Comparison of ENCODE assay signal across 9 mouse cellular contexts in genomic region chr10:81341333-81341949, GRCm38 (mm10). TPM values are rescaled to one million over a fixed set of nuclear protein-coding genes. Genes with fewer than 3 reads are reported as not detected.
A peak's percentile ranks its signal among the peaks of the same experiment; 100 is the strongest.
DNase-seq lines count a peak whose midpoint lies in the region; ATAC-seq and TF ChIP-seq lines count a peak whose summit lies in the region.
"Had no signal": no experiment of that assay in that cellular context is flagged by ENCODE, and none has a peak within 500 bp of the region (broad histone marks: within the 10 kb centered on the region; RNA-seq: fewer than 3 reads in every experiment).

No protein-coding gene starts in this region.

- 0 out of 2 replicates have a peak, but pooled peaks cover 2% of the 10 kb centered on the region for H3K4me1 ChIP-seq in intestine, postnatal 0 days (replicated peaks; ENCODE audit: control insufficient read depth, insufficient read depth, low read length)
- H3K4me1 ChIP-seq in intestine, embryonic 16.5 days (ENCODE audit: control insufficient read depth, insufficient read depth, low read length): peaks cover 21% of the 10 kb centered on the region
- no peaks in the 10 kb centered on the region; the same call in 1 of the 2 replicates for H3K4me1 ChIP-seq in neural tube, embryonic 11.5 days (ENCODE audit: control insufficient read depth, insufficient read depth, low read length)

- no peaks in the 10 kb centered on the region for H3K9me3 ChIP-seq in intestine, postnatal 0 days (ENCODE audit: control insufficient read depth)
- H3K9me3 ChIP-seq in intestine, embryonic 16.5 days (ENCODE audit: control insufficient read depth, low read length): no peaks in the 10 kb centered on the region
- no peaks in the 10 kb centered on the region for H3K9me3 ChIP-seq in neural tube, embryonic 11.5 days (ENCODE audit: control insufficient read depth, low read length)
- H3K9me3 ChIP-seq: limb, embryonic 13.5 days had no signal

- no peaks in the 10 kb centered on the region for H3K36me3 ChIP-seq in intestine, postnatal 0 days (ENCODE audit: control insufficient read depth, insufficient read depth)
- no peaks in the 10 kb centered on the region for H3K36me3 ChIP-seq in intestine, embryonic 16.5 days (ENCODE audit: control insufficient read depth, insufficient read depth, low read length)
- no peaks in the 10 kb centered on the region for H3K36me3 ChIP-seq in neural tube, embryonic 11.5 days (ENCODE audit: control insufficient read depth, insufficient read depth, low read length)

- no peak overlapping the region for H3K4me2 ChIP-seq in intestine, postnatal 0 days (replicated peaks; ENCODE audit: low read depth)
- no peak overlapping the region for H3K4me2 ChIP-seq in intestine, embryonic 16.5 days (ENCODE audit: low read depth, low read length)
- H3K4me2 ChIP-seq in neural tube, embryonic 11.5 days (ENCODE audit: low read depth): no peak overlapping the region
- H3K4me2 ChIP-seq: limb, embryonic 13.5 days had no signal

- TF ChIP-seq CTCF in intestine, postnatal 0 days (IDR thresholded peaks at IDR 0.05; ENCODE audit: low read depth): peak; percentile 89

- H3K4me3 ChIP-seq in intestine, postnatal 0 days (ENCODE audit: low read depth, low read length): no peak overlapping the region
- H3K4me3 ChIP-seq in intestine, embryonic 16.5 days (ENCODE audit: low read length): no peak overlapping the region
- H3K4me3 ChIP-seq in neural tube, embryonic 11.5 days (ENCODE audit: low read depth, low read length): no peak overlapping the region
- H3K4me3 ChIP-seq: limb, embryonic 13.5 days had no signal

- DNase-seq in CD4-positive helper T cell, adult 2 months (ENCODE audit: low read depth, low spot score): peak; percentile 72
- DNase-seq in ZHBTc4 (ENCODE audit: low read depth, low spot score): peak; percentile 80
- peak; percentile 80 for DNase-seq in embryo, embryonic 11 days
- peak; percentile 73 to 93 for DNase-seq in kidney, postnatal 36 days
- DNase-seq in neural tube, embryonic 11.5 days (ENCODE audit: low spot score): peak; percentile 78
- no peak for DNase-seq in yolk sac, embryonic 10.5 days (ENCODE audit: low spot score)

- no peak overlapping the region for H3K27ac ChIP-seq in intestine, postnatal 0 days (ENCODE audit: low read depth, low read length)
- no peak overlapping the region for H3K27ac ChIP-seq in intestine, embryonic 16.5 days (ENCODE audit: low read length)
- H3K27ac ChIP-seq in neural tube, embryonic 11.5 days (ENCODE audit: low read depth, low read length): no peak overlapping the region
- H3K27ac ChIP-seq: limb, embryonic 13.5 days had no signal

- no peak for ATAC-seq in intestine, postnatal 0 days
- ATAC-seq in intestine, embryonic 16.5 days: no peak
- ATAC-seq in neural tube, embryonic 11.5 days (ENCODE audit: insufficient read depth, low FRiP score, low TSS enrichment): no peak

- WGBS in intestine, postnatal 0 days: 37% methylated on average over 16 of the region's 16 CpGs
- 36% methylated on average over 16 of the region's 16 CpGs for WGBS in intestine, embryonic 16.5 days
- WGBS in neural tube, embryonic 11.5 days: 34% methylated on average over 16 of the region's 16 CpGs

- peaks cover 14% of the 10 kb centered on the region for H3K27me3 ChIP-seq in intestine, postnatal 0 days (replicated peaks; ENCODE audit: control insufficient read depth, insufficient read depth, low read length)
- H3K27me3 ChIP-seq in intestine, embryonic 16.5 days (replicated peaks; ENCODE audit: control insufficient read depth, insufficient read depth, low read length): peaks cover 13% of the 10 kb centered on the region; the same call in 1 of the 2 replicates
- H3K27me3 ChIP-seq in neural tube, embryonic 11.5 days (ENCODE audit: control insufficient read depth, insufficient read depth, low read length): peaks cover 50% of the 10 kb centered on the region

- no peak overlapping the region for H3K9ac ChIP-seq in intestine, postnatal 0 days (ENCODE audit: low read depth, low read length)
- no peak overlapping the region for H3K9ac ChIP-seq in intestine, embryonic 16.5 days (ENCODE audit: low read depth, low read length)
- no peak overlapping the region for H3K9ac ChIP-seq in neural tube, embryonic 11.5 days (ENCODE audit: low read length)
- H3K9ac ChIP-seq: limb, embryonic 13.5 days had no signal

RNA-seq across cellular contexts. Expression of gene Gipc3, which starts 1.6 kb away (rescaled TPM):
- polyA plus RNA-seq in intestine, postnatal 0 days (2015; fragmentation: Nextera tagmentation; extraction: Ambion mirVana): 0.04 and 0.08 TPM in 2 replicates
- 0.06 and 0.12 TPM in 2 replicates for polyA plus RNA-seq in intestine, embryonic 16.5 days (2015; fragmentation: Nextera tagmentation; extraction: Ambion mirVana)
- polyA plus RNA-seq in neural tube, embryonic 11.5 days (2014; fragmentation: Nextera tagmentation; extraction: Ambion mirVana): not detected in 2 replicates

RNA-seq across cellular contexts. Expression of gene Hmg20b, which starts 8.8 kb away (rescaled TPM):
- polyA plus RNA-seq in intestine, postnatal 0 days (2015; fragmentation: Nextera tagmentation; extraction: Ambion mirVana): 99.8 and 111 TPM in 2 replicates
- 69.0 and 71.4 TPM in 2 replicates for polyA plus RNA-seq in intestine, embryonic 16.5 days (2015; fragmentation: Nextera tagmentation; extraction: Ambion mirVana)
- 104 and 110 TPM in 2 replicates for polyA plus RNA-seq in neural tube, embryonic 11.5 days (2014; fragmentation: Nextera tagmentation; extraction: Ambion mirVana)

RNA-seq across cellular contexts. Expression of gene Tbxa2r, which starts 12.9 kb away (rescaled TPM):
- 9.8 and 10.7 TPM in 2 replicates for polyA plus RNA-seq in intestine, postnatal 0 days (2015; fragmentation: Nextera tagmentation; extraction: Ambion mirVana)
- 21.2 and 21.3 TPM in 2 replicates for polyA plus RNA-seq in intestine, embryonic 16.5 days (2015; fragmentation: Nextera tagmentation; extraction: Ambion mirVana)
- 1.8 and 2.9 TPM in 2 replicates for polyA plus RNA-seq in neural tube, embryonic 11.5 days (2014; fragmentation: Nextera tagmentation; extraction: Ambion mirVana)

RNA-seq across cellular contexts. Expression of gene Mfsd12, which starts 15.8 kb away (rescaled TPM):
- 29.6 and 32.8 TPM in 2 replicates for polyA plus RNA-seq in intestine, postnatal 0 days (2015; fragmentation: Nextera tagmentation; extraction: Ambion mirVana)
- polyA plus RNA-seq in intestine, embryonic 16.5 days (2015; fragmentation: Nextera tagmentation; extraction: Ambion mirVana): 21.6 and 32.4 TPM in 2 replicates
- polyA plus RNA-seq in neural tube, embryonic 11.5 days (2014; fragmentation: Nextera tagmentation; extraction: Ambion mirVana): 5.3 and 5.7 TPM in 2 replicates

RNA-seq across cellular contexts. Expression of gene Cactin, which starts 20.5 kb away (rescaled TPM):
- polyA plus RNA-seq in intestine, postnatal 0 days (2015; fragmentation: Nextera tagmentation; extraction: Ambion mirVana): 14.7 and 15.0 TPM in 2 replicates
- polyA plus RNA-seq in intestine, embryonic 16.5 days (2015; fragmentation: Nextera tagmentation; extraction: Ambion mirVana): 28.7 and 29.0 TPM in 2 replicates
- polyA plus RNA-seq in neural tube, embryonic 11.5 days (2014; fragmentation: Nextera tagmentation; extraction: Ambion mirVana): 39.4 and 46.2 TPM in 2 replicates
